In the genomic region with DNA sequence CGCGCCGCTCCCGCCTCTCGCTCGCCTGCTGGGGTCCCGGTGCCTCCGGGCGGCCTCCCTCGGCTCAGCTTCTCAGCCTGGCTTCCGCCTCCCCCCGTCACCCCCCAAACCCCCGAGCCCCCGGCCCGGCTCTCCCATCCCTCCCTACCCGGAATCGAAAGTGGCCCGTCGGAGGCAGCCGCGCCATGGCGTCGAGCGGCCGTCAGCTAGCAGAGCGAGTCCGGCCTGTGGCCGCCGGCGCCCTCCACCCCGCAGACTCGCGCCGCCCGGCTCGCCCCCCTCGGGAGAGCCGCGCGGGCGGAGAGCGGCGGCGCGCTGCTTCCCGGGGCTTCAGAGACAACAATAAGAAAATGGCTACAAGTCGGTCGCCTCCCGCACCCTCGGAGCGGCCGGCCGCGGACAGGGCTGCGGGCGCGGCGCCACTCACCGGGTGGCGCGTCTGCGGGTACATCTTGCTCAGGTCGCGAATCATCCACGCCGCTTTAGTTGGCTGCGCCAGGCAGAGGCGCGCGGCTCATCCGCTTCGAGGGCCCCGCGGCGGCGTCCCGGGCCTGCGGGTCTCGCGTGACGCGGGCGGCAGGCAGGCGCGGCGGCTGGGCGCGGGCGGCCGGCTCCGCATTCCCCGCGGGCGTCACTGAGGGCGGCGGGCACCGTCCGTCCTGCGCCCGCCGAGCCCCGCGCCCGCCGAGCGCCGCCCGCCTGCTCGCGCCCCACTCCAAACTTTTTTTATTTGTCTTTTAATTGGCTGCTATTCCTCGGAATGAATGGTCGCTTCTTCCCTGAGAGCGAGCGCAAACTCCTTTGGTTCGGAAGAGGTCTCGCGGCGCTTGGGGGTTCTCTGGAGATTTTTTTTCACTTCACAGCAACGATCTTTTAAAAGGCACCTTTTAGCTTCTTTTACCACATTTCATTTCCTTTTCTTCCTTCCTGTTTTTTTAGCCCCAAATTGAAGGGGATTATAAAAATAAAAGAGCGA, we compare ENCODE assay signal across 8 mouse cellular contexts. TPM values are rescaled to one million over a fixed set of nuclear protein-coding genes. Genes with fewer than 3 reads are reported as not detected.
DNase-seq lines count a peak whose midpoint lies in the region; ATAC-seq lines count a peak whose summit lies in the region.

No protein-coding gene starts in this region.

- peaks cover 24% of the 10 kb centered on the region for H3K4me1 ChIP-seq in intestine, embryonic 14.5 days (replicated peaks; ENCODE audit: control insufficient read depth, insufficient read depth, low read length)
- peaks cover 34% of the 10 kb centered on the region for H3K4me1 ChIP-seq in limb, embryonic 12.5 days (replicated peaks)
- peaks cover 34% of the 10 kb centered on the region for H3K4me1 ChIP-seq in midbrain, embryonic 15.5 days

- H3K4me3 ChIP-seq in intestine, embryonic 14.5 days (ENCODE audit: low read depth, low read length), result peak overlapping the region; percentile 87
- peak overlapping the region; percentile 88 for H3K4me3 ChIP-seq in limb, embryonic 12.5 days (replicated peaks)
- peak overlapping the region; percentile 89 for H3K4me3 ChIP-seq in midbrain, embryonic 15.5 days

- intact Hi-C loops in gastrocnemius, postnatal 14 days (cut with DNase I; ENCODE audit: low total_unique reads), result no loop called here

- no peaks in the 10 kb centered on the region for H3K27me3 ChIP-seq in intestine, embryonic 14.5 days (replicated peaks; ENCODE audit: control insufficient read depth, insufficient read depth, low read length)
- 0 out of 2 replicates have a peak, but pooled peaks cover 3% of the 10 kb centered on the region for H3K27me3 ChIP-seq in limb, embryonic 12.5 days
- no peaks in the 10 kb centered on the region for H3K27me3 ChIP-seq in midbrain, embryonic 15.5 days (replicated peaks)

- H3K9ac ChIP-seq in intestine, embryonic 14.5 days (ENCODE audit: low read length), result peak overlapping the region; percentile 94
- H3K9ac ChIP-seq in limb, embryonic 12.5 days (replicated peaks), result peak overlapping the region; percentile 98
- H3K9ac ChIP-seq in midbrain, embryonic 15.5 days, result peak overlapping the region; percentile 89

- no peak for DNase-seq in frontal cortex, adult 2 months (ENCODE audit: extremely low spot score in 1 of 2, low spot score in 1 of 2)
- DNase-seq in cerebellum, postnatal 36 days, result peak; percentile 52 to 62
- peak; percentile 38 for DNase-seq in gastrocnemius, postnatal 14 days
- peak; percentile 81 for DNase-seq in intestine, embryonic 14.5 days (ENCODE audit: low spot score)
- peak; percentile 26 to 47 for DNase-seq in spleen, postnatal 14 days (ENCODE audit: low spot score in 2 of 2)

- peak overlapping the region; percentile 61 for H3K4me2 ChIP-seq in intestine, embryonic 14.5 days (ENCODE audit: low read length)
- peak overlapping the region; percentile 66 for H3K4me2 ChIP-seq in limb, embryonic 12.5 days
- peak overlapping the region; percentile 58 for H3K4me2 ChIP-seq in midbrain, embryonic 15.5 days

- H3K36me3 ChIP-seq in intestine, embryonic 14.5 days (ENCODE audit: control insufficient read depth, insufficient read depth, low read length), result peaks cover 8% of the 10 kb centered on the region; the same call in 1 of the 2 replicates
- peaks cover 3% of the 10 kb centered on the region; the same call in 1 of the 2 replicates for H3K36me3 ChIP-seq in limb, embryonic 12.5 days
- H3K36me3 ChIP-seq in midbrain, embryonic 15.5 days (replicated peaks), result no peaks in the 10 kb centered on the region

- peak; percentile 11 for ATAC-seq in frontal cortex, adult (ENCODE audit: low TSS enrichment)
- no peak; the same call in 1 of the 2 replicates for ATAC-seq in intestine, embryonic 14.5 days (replicated peaks; ENCODE audit: low FRiP score, low TSS enrichment, low read depth)
- no peak for ATAC-seq in limb, embryonic 12.5 days (ENCODE audit: insufficient number of reproducible peaks, insufficient read depth, low FRiP score, low TSS enrichment, low read depth)
- 0 out of 2 replicates have a peak, but pooled peaks have one; percentile 0 for ATAC-seq in midbrain, embryonic 15.5 days (replicated peaks)

- peak overlapping the region; percentile 96 for H3K27ac ChIP-seq in intestine, embryonic 14.5 days (ENCODE audit: low read depth)
- peak overlapping the region; percentile 100 for H3K27ac ChIP-seq in limb, embryonic 12.5 days
- H3K27ac ChIP-seq in midbrain, embryonic 15.5 days, result peak overlapping the region; percentile 97

- no peaks in the 10 kb centered on the region for H3K9me3 ChIP-seq in intestine, embryonic 14.5 days (ENCODE audit: control insufficient read depth, low read length)
- no peaks in the 10 kb centered on the region for H3K9me3 ChIP-seq in limb, embryonic 12.5 days
- no peaks in the 10 kb centered on the region for H3K9me3 ChIP-seq in midbrain, embryonic 15.5 days

- under 1% methylated on average over 96 of the region's 120 CpGs for WGBS in intestine, embryonic 14.5 days
- WGBS in limb, embryonic 12.5 days, result under 1% methylated on average over 117 of the region's 120 CpGs
- WGBS in midbrain, embryonic 15.5 days, result under 1% methylated on average over 119 of the region's 120 CpGs

RNA-seq across cellular contexts. Expression of a gene that starts 0.6 kb away (rescaled TPM):
- 20.9 and 24.3 TPM in 2 replicates for polyA plus RNA-seq in frontal cortex, adult 2 months (2012; rRNA removed)
- total RNA-seq in gastrocnemius, postnatal 14 days (2021), result 10 to 100 TPM; 14.6 to 25.9 TPM
- 15.2 and 15.5 TPM in 2 replicates for polyA plus RNA-seq in intestine, embryonic 14.5 days (2014; fragmentation: Nextera tagmentation; extraction: Ambion mirVana)
- 24.6 and 32.1 TPM in 2 replicates for polyA plus RNA-seq in limb, embryonic 12.5 days (2016; fragmentation: Nextera tagmentation; extraction: Ambion mirVana)
- 40.4 and 41.3 TPM in 2 replicates for polyA plus RNA-seq in midbrain, embryonic 15.5 days (2015; fragmentation: Nextera tagmentation; extraction: Ambion mirVana)

Comparison
In these comparisons a context has a peak if more than half of its experiments do, and no peak if none do; other contexts are left out.
1. ATAC-seq: peak in frontal cortex, adult (single experiment) and midbrain, embryonic 15.5 days (single experiment); none in intestine, embryonic 14.5 days (single experiment) and limb, embryonic 12.5 days (single experiment).
2. DNase-seq: peak in cerebellum, postnatal 36 days (2 of 2), gastrocnemius, postnatal 14 days (single experiment), intestine, embryonic 14.5 days (single experiment) and spleen, postnatal 14 days (2 of 2); none in frontal cortex, adult 2 months (0 of 2).
3. Peak in every context shown above with its lines, with median percentiles within 50 percentile points of each other: H3K27ac ChIP-seq, H3K4me2 ChIP-seq, H3K4me3 ChIP-seq and H3K9ac ChIP-seq.